Mouse (Mus musculus) neural tube, embryonic 11.5 days (tissue): Measurements from ENCODE around the gene Cacul1. TPM values are rescaled to one million over a fixed set of nuclear protein-coding genes. Genes with fewer than 3 reads are reported as not detected.

Experiments
- ATAC-seq: fragments of 200-750 bp; cut with Nextera tagmentation; 2 replicates; pipeline ENCODE4 v1.8.0; 2017; ENCODE audit warnings: moderate number of reproducible peaks, mild to moderate bottlenecking, moderate TSS enrichment, moderate library complexity; ENCODE audit not compliant: insufficient read depth, low FRiP score, low TSS enrichment
- DNase-seq: peaks from one replicate; pipeline ENCODE4 v3.0.0-alpha.2; 2015; ENCODE audit warnings: low spot score
- H3K27ac ChIP-seq: fragments of 300-500 bp; sonication (generic); 2 replicates; pipeline ENCODE4 v1.5.1; 2014; ENCODE audit warnings: low read depth, mild to moderate bottlenecking, low read length
- H3K27me3 ChIP-seq: fragments of 300-500 bp; sonication (generic); 2 replicates; pipeline ENCODE4 v1.6.1; 2014; ENCODE audit warnings: mild to moderate bottlenecking, low read length, mixed read lengths; ENCODE audit not compliant: control insufficient read depth, insufficient read depth
- H3K36me3 ChIP-seq: fragments of 300-500 bp; sonication (generic); 2 replicates; pipeline ENCODE4 v1.6.1; 2014; ENCODE audit warnings: mild to moderate bottlenecking, low read length, moderate library complexity, mixed read lengths; ENCODE audit not compliant: control insufficient read depth, insufficient read depth
- H3K4me1 ChIP-seq: fragments of 300-500 bp; sonication (generic); 2 replicates; pipeline ENCODE4 v1.6.1; 2014; ENCODE audit warnings: low read length, mixed read lengths; ENCODE audit not compliant: control insufficient read depth, insufficient read depth
- H3K4me2 ChIP-seq: fragments of 300-500 bp; sonication (generic); 2 replicates; pipeline ENCODE4 v1.6.1; 2014; ENCODE audit warnings: low read depth, mild to moderate bottlenecking, moderate library complexity
- H3K4me3 ChIP-seq: fragments of 300-500 bp; sonication (generic); 2 replicates; pipeline ENCODE4 v1.5.1; 2014; ENCODE audit warnings: low read depth, low read length
- H3K9ac ChIP-seq: fragments of 300-500 bp; sonication (generic); 2 replicates; pipeline ENCODE4 v1.6.1; 2014; ENCODE audit warnings: mild to moderate bottlenecking, low read length
- H3K9me3 ChIP-seq: fragments of 300-500 bp; sonication (generic); 2 replicates; pipeline ENCODE4 v1.6.1; 2016; ENCODE audit warnings: low read length; ENCODE audit not compliant: control insufficient read depth
- WGBS: fragments of 180-500 bp; shearing (Covaris S2); extraction: QIAGEN DNeasy Blood & Tissue Kit; methylation state at CpG from one replicate; pipeline ENCODE4 v1.1.7; 2014; 5-methylcytosine and 5-hydroxymethylcytosine counted together
- polyA plus RNA-seq: library from polyadenylated mRNA; unstranded; fragments of >200 nt; fragmentation: Nextera tagmentation; extraction: Ambion mirVana; gene quantifications from 2 replicates; pipeline ENCODE4 v1.2.1, GENCODE M21; 2014

Cacul1 gene
- polyA plus RNA-seq, 1 experiment from 2014 or later = 38.3 TPM

GRCm38 (mm10) chr19:60524678-60525077 lies 56.1 kb downstream of the Cacul1 start:
- H3K9ac ChIP-seq = no peak overlapping the region
- H3K27me3 ChIP-seq = no peaks in the 10 kb centered on the region
- ATAC-seq (no peak), DNase-seq (no peak)
- H3K4me2 ChIP-seq = no peak overlapping the region
- 88% methylated on average over 3 of the region's 3 CpGs for WGBS
- no peak overlapping the region for H3K4me3 ChIP-seq
- H3K9me3 ChIP-seq = no peaks in the 10 kb centered on the region
- peaks cover 2% of the 10 kb centered on the region; the same call in 1 of the 2 replicates for H3K36me3 ChIP-seq
- no peaks in the 10 kb centered on the region for H3K4me1 ChIP-seq
- no peak overlapping the region for H3K27ac ChIP-seq

- ATAC-seq = no peak
- DNase-seq = no peak
Observed at GRCm38 (mm10) chr19:60520131-60520530, 60.7 kb downstream of the Cacul1 start.

GRCm38 (mm10) chr19:60515064-60515463 lies 65.8 kb downstream of the Cacul1 start:
- no peak overlapping the region for H3K9ac ChIP-seq
- ATAC-seq (no peak), DNase-seq (no peak)
- H3K4me2 ChIP-seq = no peak overlapping the region
- H3K9me3 ChIP-seq = no peaks in the 10 kb centered on the region
- H3K4me3 ChIP-seq = no peak overlapping the region
- H3K36me3 ChIP-seq = no peaks in the 10 kb centered on the region
- H3K27me3 ChIP-seq = no peaks in the 10 kb centered on the region
- H3K4me1 ChIP-seq = no peaks in the 10 kb centered on the region
- 77% methylated on average over 2 of the region's 2 CpGs for WGBS
- no peak overlapping the region for H3K27ac ChIP-seq

More at GRCm38 (mm10) chr19:60520131-60520530, 60.7 kb downstream of the Cacul1 start:
- Histone ChIP-seq H3K4me1 (no peaks in the 10 kb centered on the region), H3K4me3 (no peak overlapping the region), H3K36me3 (no peaks in the 10 kb centered on the region), H3K27me3 (no peaks in the 10 kb centered on the region), H3K9me3 (no peaks in the 10 kb centered on the region), H3K27ac (no peak overlapping the region), H3K9ac (no peak overlapping the region), H3K4me2 (no peak overlapping the region)
- WGBS = 91% methylated on average over 3 of the region's 3 CpGs

- Histone ChIP-seq H3K27me3 (no peaks in the 10 kb centered on the region), H3K9me3 (no peaks in the 10 kb centered on the region), H3K27ac (no peak overlapping the region), H3K4me1 (no peaks in the 10 kb centered on the region), H3K9ac (no peak overlapping the region), H3K36me3 (no peaks in the 10 kb centered on the region), H3K4me2 (no peak overlapping the region), H3K4me3 (no peak overlapping the region)
- ATAC-seq (no peak), DNase-seq (no peak)
- 46% methylated on average over 3 of the region's 3 CpGs for WGBS
Observed at GRCm38 (mm10) chr19:60513431-60513830, 67.4 kb downstream of the Cacul1 start.

GRCm38 (mm10) chr19:60500209-60500608 lies 80.6 kb downstream of the Cacul1 start:
- no peaks in the 10 kb centered on the region for H3K36me3 ChIP-seq
- H3K9ac ChIP-seq = no peak overlapping the region
- no peaks in the 10 kb centered on the region for H3K4me1 ChIP-seq
- ATAC-seq (no peak), DNase-seq (no peak)
- H3K27me3 ChIP-seq = no peaks in the 10 kb centered on the region
- no peak overlapping the region for H3K4me3 ChIP-seq
- no peaks in the 10 kb centered on the region for H3K9me3 ChIP-seq
- no peak overlapping the region for H3K27ac ChIP-seq
- no peak overlapping the region for H3K4me2 ChIP-seq

- Histone ChIP-seq H3K36me3 (no peaks in the 10 kb centered on the region), H3K4me3 (no peak overlapping the region)
- 77% methylated on average over 4 of the region's 4 CpGs for WGBS
Observed at GRCm38 (mm10) chr19:60497171-60497570, 83.7 kb downstream of the Cacul1 start.

GRCm38 (mm10) chr19:60495772-60496171 lies 85.1 kb downstream of the Cacul1 start:
- H3K4me3 ChIP-seq = no peak overlapping the region
- no peaks in the 10 kb centered on the region for H3K4me1 ChIP-seq
- no peak overlapping the region for H3K9ac ChIP-seq
- DNase-seq = no peak
- no peaks in the 10 kb centered on the region for H3K36me3 ChIP-seq
- no peaks in the 10 kb centered on the region for H3K27me3 ChIP-seq
- no peak for ATAC-seq
- no peaks in the 10 kb centered on the region for H3K9me3 ChIP-seq
- H3K27ac ChIP-seq = no peak overlapping the region
- 69% methylated on average over 3 of the region's 3 CpGs for WGBS
- no peak overlapping the region for H3K4me2 ChIP-seq

More at GRCm38 (mm10) chr19:60497171-60497570, 83.7 kb downstream of the Cacul1 start:
- Histone ChIP-seq H3K9ac (no peak overlapping the region), H3K27ac (no peak overlapping the region), H3K4me2 (no peak overlapping the region), H3K4me1 (no peaks in the 10 kb centered on the region), H3K27me3 (no peaks in the 10 kb centered on the region), H3K9me3 (no peaks in the 10 kb centered on the region)
- ATAC-seq = no peak
- no peak for DNase-seq

- H3K4me3 ChIP-seq = no peak overlapping the region
- H3K36me3 ChIP-seq = no peaks in the 10 kb centered on the region
- H3K9me3 ChIP-seq = no peaks in the 10 kb centered on the region
- DNase-seq (no peak), ATAC-seq (no peak)
- H3K27ac ChIP-seq = no peak overlapping the region
- no peaks in the 10 kb centered on the region for H3K4me1 ChIP-seq
- no peak overlapping the region for H3K4me2 ChIP-seq
- 91% methylated on average over 1 of the region's 1 CpGs for WGBS
- no peaks in the 10 kb centered on the region for H3K27me3 ChIP-seq
- H3K9ac ChIP-seq = no peak overlapping the region
Observed at GRCm38 (mm10) chr19:60489566-60489965, 91.3 kb downstream of the Cacul1 start.

GRCm38 (mm10) chr19:60485261-60485660 lies 95.6 kb downstream of the Cacul1 start:
- no peak overlapping the region for H3K27ac ChIP-seq
- no peaks in the 10 kb centered on the region for H3K4me1 ChIP-seq
- H3K36me3 ChIP-seq = no peaks in the 10 kb centered on the region
- H3K9me3 ChIP-seq = no peaks in the 10 kb centered on the region
- ATAC-seq (no peak), DNase-seq (no peak)
- H3K4me3 ChIP-seq = no peak overlapping the region
- H3K9ac ChIP-seq = no peak overlapping the region
- no peak overlapping the region for H3K4me2 ChIP-seq
- no peaks in the 10 kb centered on the region for H3K27me3 ChIP-seq
